Mouse (Mus musculus) T-cell, adult 2 months (primary cell): ENCODE data around the gene Trim62.

Source experiments
- DNase-seq: peaks from one replicate; pipeline ENCODE4 v3.0.0; 2022; ENCODE audit warnings: low spot score

Trim62 gene

GRCm38 (mm10) chr4:128959676-128960075 is 76.3 kb downstream of the Trim62 start:
- no peak for DNase-seq
